Mouse (Mus musculus) embryonic facial prominence, embryonic 12.5 days (tissue): ENCODE results near the gene Krt75. TPM values are rescaled to one million over a fixed set of nuclear protein-coding genes. Genes with fewer than 3 reads are reported as not detected.
"Not testable (repeated sequence)": the region's sequence is repeated elsewhere in the genome, so short reads cannot be mapped to it uniquely, and the experiment has no call there.

ENCODE experiments used
- ATAC-seq: fragments of 200-750 bp; cut with Nextera tagmentation; 2 replicates; pipeline ENCODE4 v1.8.0; 2017; ENCODE audit not compliant: insufficient number of reproducible peaks, insufficient read depth, low FRiP score, low TSS enrichment
- H3K27ac ChIP-seq: fragments of 300-500 bp; sonication (generic); 2 replicates; pipeline ENCODE4 v1.5.1; 2016; ENCODE audit warnings: mild to moderate bottlenecking
- H3K27me3 ChIP-seq: fragments of 300-500 bp; sonication (generic); 2 replicates; pipeline ENCODE4 v1.6.1; 2016; ENCODE audit warnings: mild to moderate bottlenecking, moderate library complexity
- H3K36me3 ChIP-seq: fragments of 300-500 bp; sonication (generic); 2 replicates; pipeline ENCODE4 v1.6.1; 2016; ENCODE audit warnings: mild to moderate bottlenecking
- H3K4me1 ChIP-seq: fragments of 300-500 bp; sonication (generic); 2 replicates; pipeline ENCODE4 v1.6.1; 2016
- H3K4me2 ChIP-seq: fragments of 300-500 bp; sonication (generic); replicated peaks from 2 replicates; pipeline ENCODE4 v1.6.1; 2016; ENCODE audit warnings: mild to moderate bottlenecking, moderate library complexity
- H3K4me3 ChIP-seq: fragments of 300-500 bp; sonication (generic); 2 replicates; pipeline ENCODE4 v1.5.1; 2016; ENCODE audit warnings: mild to moderate bottlenecking
- H3K9ac ChIP-seq: fragments of 300-500 bp; sonication (generic); 2 replicates; pipeline ENCODE4 v1.6.1; 2016; ENCODE audit warnings: mild to moderate bottlenecking, moderate library complexity
- H3K9me3 ChIP-seq: fragments of 300-500 bp; sonication (generic); 2 replicates; pipeline ENCODE4 v1.6.1; 2016; ENCODE audit warnings: mild to moderate bottlenecking, moderate library complexity
- WGBS: fragments of 180-500 bp; shearing (Covaris S2); methylation state at CpG from one replicate; pipeline ENCODE4 v1.1.7; 2016; 5-methylcytosine and 5-hydroxymethylcytosine counted together
- polyA plus RNA-seq: library from polyadenylated mRNA; unstranded; fragments of >200 nt; fragmentation: Nextera tagmentation; extraction: Ambion mirVana; gene quantifications from 2 replicates; pipeline ENCODE4 v1.2.1, GENCODE M21; 2016

Gene Krt75
- polyA plus RNA-seq, 1 experiment from 2014 or later, result 0.64 TPM

DNA sequence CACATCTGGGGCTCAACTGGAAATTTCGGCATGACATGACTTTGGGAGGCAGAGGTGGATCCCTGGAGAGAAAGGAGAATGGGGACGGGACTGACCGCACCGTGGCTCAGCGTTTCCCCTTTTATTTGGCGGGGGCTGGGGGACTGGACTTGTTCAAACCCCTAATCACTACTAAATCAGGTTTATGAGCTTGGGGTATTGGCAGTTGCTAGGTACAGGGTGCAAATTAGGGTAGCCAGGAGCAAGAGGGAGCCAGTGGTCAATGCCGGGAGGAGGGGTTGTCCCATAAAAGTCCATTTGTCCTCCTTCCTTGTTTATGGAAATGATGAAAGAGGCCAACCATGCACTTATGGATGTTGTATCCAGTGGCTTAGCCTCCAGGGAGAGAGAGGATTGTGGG lies 23.1 kb downstream of the Krt75 start, which contains the start of gene Krt82:
Krt82 (minus strand) TSS at position 101 of the 400 bp plus-strand sequence.
- Histone ChIP-seq H3K4me2 (no peak within 1 kb of the TSS), H3K27ac (no peak within 1 kb of the TSS), H3K9ac (no peak within 1 kb of the TSS), H3K4me1 (peaks cover 11% of the 10 kb centered on the region), H3K27me3 (peaks cover 6% of the 10 kb centered on the region; the same call in 1 of the 2 replicates), H3K9me3 (no peaks in the 10 kb centered on the region), H3K4me3 (no peak within 1 kb of the TSS), H3K36me3 (no peaks in the 10 kb centered on the region)
- 84% methylated on average over 7 of the region's 7 CpGs for WGBS
- no peak for ATAC-seq

DNA sequence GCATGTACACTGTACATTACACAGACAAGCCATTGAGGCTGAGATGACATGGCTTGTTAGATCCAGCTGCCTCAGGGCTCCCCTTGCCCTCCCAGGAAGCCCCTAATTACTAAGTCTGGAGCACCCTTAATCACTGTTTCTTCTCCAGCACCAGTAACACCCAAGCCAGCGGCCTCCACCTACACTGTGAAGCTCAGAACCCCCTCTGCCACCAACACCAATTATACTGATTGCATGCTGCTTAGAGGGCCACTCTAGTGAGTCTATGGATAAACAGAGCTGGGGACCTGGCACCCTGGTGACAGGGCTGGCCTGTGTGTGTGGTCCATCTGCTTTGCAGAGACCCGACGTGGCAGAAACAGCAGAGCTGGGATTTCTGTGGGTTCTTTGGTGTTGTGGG lies 29.2 kb downstream of the Krt75 start:
- H3K9ac ChIP-seq, result no peak overlapping the region
- WGBS, result 59% methylated on average over 3 of the region's 3 CpGs
- H3K27ac ChIP-seq, result no peak overlapping the region
- H3K4me2 ChIP-seq, result no peak overlapping the region
- no peaks in the 10 kb centered on the region for H3K27me3 ChIP-seq
- no peaks in the 10 kb centered on the region for H3K36me3 ChIP-seq
- H3K4me3 ChIP-seq, result no peak overlapping the region
- H3K9me3 ChIP-seq, result no peaks in the 10 kb centered on the region
- ATAC-seq, result no peak
- H3K4me1 ChIP-seq, result no peaks in the 10 kb centered on the region; the same call in 1 of the 2 replicates

DNA sequence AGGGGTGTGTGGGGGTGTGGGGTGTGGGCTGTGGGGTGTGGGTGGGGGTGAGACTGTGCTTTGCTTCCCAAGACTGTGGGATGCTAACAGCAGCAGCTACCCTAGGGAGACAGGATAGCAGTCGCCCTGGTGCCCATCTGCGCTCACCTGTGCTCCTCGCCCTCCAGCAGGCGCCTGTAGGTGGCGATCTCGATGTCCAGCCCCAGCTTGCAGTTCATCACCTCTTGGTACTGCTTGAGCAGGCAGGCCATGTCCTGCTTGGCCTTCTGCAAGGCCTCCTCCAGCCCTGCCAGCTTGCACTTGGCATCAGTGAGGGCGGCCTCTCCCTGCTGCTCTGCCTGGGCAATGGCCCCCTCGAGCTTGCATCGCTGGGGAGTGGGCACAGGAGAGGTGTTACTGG lies 31.2 kb downstream of the Krt75 start:
- no peaks in the 10 kb centered on the region for H3K36me3 ChIP-seq
- no peak for ATAC-seq
- no peak overlapping the region for H3K27ac ChIP-seq
- no peak overlapping the region for H3K4me2 ChIP-seq
- 68% methylated on average over 9 of the region's 9 CpGs for WGBS
- H3K4me3 ChIP-seq, result no peak overlapping the region
- H3K4me1 ChIP-seq, result peaks cover 4% of the 10 kb centered on the region; the same call in 1 of the 2 replicates
- H3K9ac ChIP-seq, result no peak overlapping the region
- H3K27me3 ChIP-seq, result no peaks in the 10 kb centered on the region
- H3K9me3 ChIP-seq, result no peaks in the 10 kb centered on the region

DNA sequence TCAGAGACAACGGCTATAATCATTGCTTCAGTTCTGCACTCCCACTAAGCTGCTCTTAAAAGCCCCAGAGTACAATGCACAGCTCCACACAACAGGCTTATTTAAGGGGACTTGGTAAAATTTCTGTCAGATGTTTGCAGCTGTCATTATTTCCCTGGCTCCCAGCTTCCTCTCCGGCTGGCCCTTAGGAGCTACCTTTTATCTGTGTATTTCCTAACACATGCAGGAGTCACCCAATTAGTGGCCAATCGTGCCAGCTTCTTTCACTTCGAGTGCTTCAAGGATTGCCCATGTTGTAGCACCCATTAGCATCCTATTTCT lies 35.2 kb downstream of the Krt75 start:
- Histone ChIP-seq H3K4me2 (no peak overlapping the region), H3K36me3 (no peaks in the 10 kb centered on the region), H3K9ac (no peak overlapping the region), H3K4me1 (peaks cover 6% of the 10 kb centered on the region; the same call in 1 of the 2 replicates), H3K9me3 (no peaks in the 10 kb centered on the region), H3K4me3 (no peak overlapping the region), H3K27me3 (no peaks in the 10 kb centered on the region; the same call in 1 of the 2 replicates), H3K27ac (no peak overlapping the region)
- 59% methylated on average over 4 of the region's 4 CpGs for WGBS
- no peak for ATAC-seq

DNA sequence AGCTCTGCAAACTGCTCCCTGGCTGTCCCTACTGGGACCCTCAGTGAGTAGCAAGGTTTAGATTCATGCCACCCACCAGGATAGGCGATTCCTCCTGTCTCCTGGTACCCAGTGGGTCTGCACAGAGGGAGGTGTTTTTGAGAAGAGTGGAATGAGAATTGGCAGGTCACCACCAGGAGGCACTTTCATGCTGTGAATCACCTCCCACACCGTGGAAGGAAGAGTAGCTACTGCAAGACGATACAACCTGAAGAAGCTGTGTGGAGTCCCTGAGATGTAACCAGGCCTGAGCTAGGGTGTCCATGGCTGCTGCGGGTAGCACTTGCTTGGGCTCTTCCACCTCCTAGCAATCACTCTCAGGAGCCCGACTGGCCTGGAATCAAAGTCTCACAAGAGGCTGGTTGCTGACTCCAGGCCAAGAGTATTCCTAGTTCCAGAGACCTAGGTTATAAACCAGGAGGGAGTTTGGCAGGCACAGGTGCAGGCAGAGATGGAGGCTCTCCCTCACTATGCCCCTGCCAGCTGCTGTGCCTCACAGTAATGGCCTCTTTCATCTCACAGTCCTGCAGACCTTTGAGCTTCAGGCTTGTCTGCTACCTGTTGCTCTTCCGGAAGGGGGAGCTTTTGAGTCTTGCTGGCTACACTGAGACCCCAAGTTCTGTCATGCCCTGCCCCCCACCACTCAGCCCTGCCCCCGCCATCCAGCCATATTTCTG lies 35.7 kb downstream of the Krt75 start:
- peaks cover 6% of the 10 kb centered on the region; the same call in 1 of the 2 replicates for H3K4me1 ChIP-seq
- no peak for ATAC-seq
- no peak overlapping the region for H3K4me3 ChIP-seq
- no peaks in the 10 kb centered on the region; the same call in 1 of the 2 replicates for H3K27me3 ChIP-seq
- no peaks in the 10 kb centered on the region for H3K9me3 ChIP-seq
- no peak overlapping the region for H3K27ac ChIP-seq
- WGBS, result 47% methylated on average over 7 of the region's 7 CpGs
- no peak overlapping the region for H3K9ac ChIP-seq
- no peak overlapping the region for H3K4me2 ChIP-seq
- no peaks in the 10 kb centered on the region for H3K36me3 ChIP-seq

DNA sequence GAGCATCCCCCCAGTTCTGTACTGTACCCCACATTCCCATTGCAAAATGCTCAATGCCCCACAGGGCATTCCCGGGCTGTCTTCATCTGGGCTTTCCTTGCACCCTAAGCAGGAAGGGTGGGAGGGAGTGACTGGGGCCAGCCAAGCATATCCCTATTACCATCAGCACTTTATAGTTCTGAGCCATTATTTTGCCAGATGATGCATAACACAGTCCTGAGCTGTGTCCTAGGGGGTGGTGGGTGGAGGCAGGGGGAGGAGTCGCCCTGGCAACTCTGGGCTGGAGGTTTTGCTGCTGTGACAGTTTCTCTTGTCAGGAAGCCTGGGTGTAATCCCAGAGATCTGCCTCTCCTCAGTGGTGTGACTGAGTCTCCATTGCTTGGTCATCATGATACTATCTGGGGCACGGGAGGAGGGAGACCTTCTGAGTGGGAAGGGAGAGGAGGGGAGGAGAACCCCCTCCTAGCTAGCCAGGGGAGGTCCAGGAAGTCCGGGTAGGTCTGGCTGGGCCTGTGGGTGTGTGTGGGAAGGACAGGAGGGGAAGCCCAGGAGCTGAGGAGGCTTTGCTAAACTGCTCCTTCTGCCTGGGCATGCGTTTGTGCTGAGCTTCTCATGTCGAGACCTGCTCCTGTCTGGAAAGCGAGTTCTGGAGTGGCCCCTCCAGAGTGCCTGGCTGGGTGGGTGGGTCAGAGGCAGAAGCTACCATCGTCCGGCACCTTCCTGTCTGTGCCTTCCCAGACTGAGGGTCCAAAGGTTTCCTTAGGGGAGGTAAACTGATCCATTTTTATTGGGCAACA lies 37.5 kb downstream of the Krt75 start:
- no peak overlapping the region for H3K4me2 ChIP-seq
- no peaks in the 10 kb centered on the region for H3K9me3 ChIP-seq
- WGBS, result 61% methylated on average over 9 of the region's 9 CpGs
- ATAC-seq, result 0 out of 2 replicates have a peak, but pooled peaks have one; percentile 41
- peaks cover 6% of the 10 kb centered on the region; the same call in 1 of the 2 replicates for H3K4me1 ChIP-seq
- no peaks in the 10 kb centered on the region; the same call in 1 of the 2 replicates for H3K27me3 ChIP-seq
- H3K4me3 ChIP-seq, result no peak overlapping the region
- no peaks in the 10 kb centered on the region for H3K36me3 ChIP-seq
- no peak overlapping the region for H3K9ac ChIP-seq
- H3K27ac ChIP-seq, result no peak overlapping the region

DNA sequence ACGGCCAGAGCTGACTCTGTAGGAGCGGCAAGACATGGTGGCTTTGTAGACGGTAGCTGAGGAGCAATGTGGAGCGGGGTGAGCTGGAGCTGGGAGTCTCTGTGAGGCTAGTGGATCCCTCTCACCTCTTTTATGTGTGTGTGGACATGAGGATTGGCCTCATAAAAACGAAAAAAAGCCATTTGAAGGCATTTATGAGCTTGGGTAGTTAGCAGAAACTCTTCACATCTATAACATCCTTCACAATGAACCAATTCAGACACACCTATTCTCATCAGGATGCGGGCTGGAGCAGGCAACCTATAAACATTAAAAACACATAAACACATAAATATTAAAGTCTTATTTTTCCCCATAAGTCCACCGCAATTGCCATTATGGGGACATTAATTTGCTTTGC lies 41.0 kb downstream of the Krt75 start, which contains the start of gene Krt84:
Krt84 (minus strand) TSS at position 101 of the 400 bp plus-strand sequence.
- ATAC-seq, result no peak
- no peak within 1 kb of the TSS for H3K4me3 ChIP-seq
- H3K27ac ChIP-seq, result no peak within 1 kb of the TSS
- H3K27me3 ChIP-seq, result no peaks in the 10 kb centered on the region; the same call in 1 of the 2 replicates
- no peaks in the 10 kb centered on the region for H3K9me3 ChIP-seq
- H3K36me3 ChIP-seq, result no peaks in the 10 kb centered on the region
- 88% methylated on average over 7 of the region's 7 CpGs for WGBS
- H3K9ac ChIP-seq, result no peak within 1 kb of the TSS
- H3K4me2 ChIP-seq, result no peak within 1 kb of the TSS
- 0 out of 2 replicates have a peak, but pooled peaks cover 2% of the 10 kb centered on the region for H3K4me1 ChIP-seq

DNA sequence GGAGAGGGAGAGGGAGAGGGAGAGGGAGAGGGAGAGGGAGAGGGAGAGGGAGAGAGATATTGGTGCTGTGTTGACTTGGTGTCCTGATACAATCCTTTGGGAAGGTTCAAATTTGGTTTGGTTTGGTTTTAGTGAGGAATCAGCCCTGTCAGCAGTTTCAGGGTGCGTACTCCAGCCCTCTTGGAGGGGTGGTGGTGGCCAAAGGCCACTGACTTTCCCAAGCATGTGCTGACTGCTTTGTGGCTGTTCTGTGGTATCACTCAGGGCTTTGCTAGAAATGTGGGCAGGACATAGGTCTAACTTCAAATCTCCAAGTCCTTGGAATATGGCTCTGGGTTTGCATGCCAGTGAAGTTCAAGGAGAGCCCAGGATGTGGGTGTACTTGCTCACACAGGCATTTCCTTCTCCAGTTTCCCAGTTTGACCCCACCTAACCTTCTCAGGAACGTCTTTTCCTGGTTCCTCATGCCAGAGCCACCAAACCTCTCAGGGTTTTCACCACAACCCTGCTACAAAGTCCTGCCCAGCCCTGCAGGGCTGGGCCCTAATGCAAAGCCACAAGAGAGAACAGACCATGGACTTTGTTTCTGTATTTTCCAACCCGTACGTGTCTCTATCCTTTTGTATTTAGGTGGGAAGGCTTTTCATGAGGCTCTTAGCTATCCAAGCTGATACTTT lies 51.0 kb downstream of the Krt75 start:
- H3K4me1 ChIP-seq, result no peaks in the 10 kb centered on the region
- ATAC-seq, result no peak
- 68% methylated on average over 4 of the region's 4 CpGs for WGBS
- H3K4me3 ChIP-seq, result no peak overlapping the region
- no peak overlapping the region for H3K27ac ChIP-seq
- H3K27me3 ChIP-seq, result no peaks in the 10 kb centered on the region; the same call in 1 of the 2 replicates
- no peak overlapping the region for H3K4me2 ChIP-seq
- H3K9me3 ChIP-seq, result no peaks in the 10 kb centered on the region
- no peak overlapping the region for H3K9ac ChIP-seq
- H3K36me3 ChIP-seq, result no peaks in the 10 kb centered on the region

DNA sequence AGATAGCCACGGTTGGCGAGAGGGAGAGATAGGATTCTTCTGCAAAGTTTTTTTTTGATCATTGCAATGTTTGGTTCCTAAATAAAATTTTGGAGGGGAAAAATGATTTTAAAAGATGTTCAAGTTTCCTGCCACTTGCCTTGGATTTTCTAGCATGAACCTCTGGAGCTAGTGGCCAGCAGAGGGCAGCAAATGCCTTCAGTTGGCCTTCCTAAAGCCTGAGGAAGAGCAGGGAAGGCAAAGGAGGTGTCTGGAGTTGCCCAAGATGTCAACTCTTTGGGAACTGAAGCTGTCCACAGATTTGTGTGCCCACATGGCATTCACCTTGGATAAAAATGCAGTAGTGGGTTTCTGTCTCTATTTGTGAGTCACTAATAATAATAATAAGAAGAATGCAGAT lies 53.9 kb downstream of the Krt75 start:
- no peak for ATAC-seq
- 17% methylated on average over 2 of the region's 2 CpGs for WGBS
- H3K27ac ChIP-seq, result no peak overlapping the region
- H3K4me2 ChIP-seq, result no peak overlapping the region
- H3K9me3 ChIP-seq, result no peaks in the 10 kb centered on the region
- H3K9ac ChIP-seq, result no peak overlapping the region
- H3K27me3 ChIP-seq, result no peaks in the 10 kb centered on the region; the same call in 1 of the 2 replicates
- no peaks in the 10 kb centered on the region for H3K36me3 ChIP-seq
- no peak overlapping the region for H3K4me3 ChIP-seq
- no peaks in the 10 kb centered on the region for H3K4me1 ChIP-seq

DNA sequence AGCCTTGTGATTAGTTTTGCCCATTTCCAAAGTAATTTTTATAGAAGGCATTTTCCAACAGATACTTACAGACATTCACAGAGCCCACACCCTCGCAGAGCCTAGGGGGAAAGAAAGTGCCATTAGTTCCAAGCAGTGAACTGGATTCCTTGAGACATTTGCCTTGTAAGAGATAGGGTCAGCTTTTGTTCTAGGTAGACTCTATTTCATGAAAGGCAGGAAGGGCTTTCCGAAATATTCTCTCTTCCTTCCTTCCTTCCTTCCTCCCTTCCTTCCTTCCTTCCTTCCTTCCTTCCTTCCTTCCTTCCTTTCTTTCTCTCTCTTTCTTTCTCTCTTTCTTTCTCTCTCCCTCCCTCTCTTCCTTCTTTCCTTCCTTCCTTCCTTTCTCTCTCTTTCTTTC lies 56.5 kb downstream of the Krt75 start, which contains the start of gene Gm49425:
Gm49425 (minus strand) TSS at position 101 of the 400 bp plus-strand sequence.
- H3K9ac ChIP-seq, H3K27me3 ChIP-seq, H3K4me1 ChIP-seq, H3K9me3 ChIP-seq, ATAC-seq, H3K36me3 ChIP-seq, H3K4me3 ChIP-seq, H3K27ac ChIP-seq, H3K4me2 ChIP-seq: not testable (repeated sequence)
- WGBS, result 85% methylated on average over 2 of the region's 2 CpGs
